Mouse (Mus musculus) MEL-GATA-1-ER (cell line): Measurements from ENCODE around the gene Zfp280d.
"Not testable (repeated sequence)": the region's sequence is repeated elsewhere in the genome, so short reads cannot be mapped to it uniquely, and the experiment has no call there.

Experiments
- DNase-seq: peaks from one replicate; pipeline ENCODE4 v3.0.0-alpha.2; 2012; ENCODE audit warnings: low read depth; ENCODE audit errors: extremely low read depth

Zfp280d gene

GRCm38 (mm10) chr9:72374074-72374473, 99.4 kb downstream of the Zfp280d start:
- DNase-seq, result no peak

GRCm38 (mm10) chr9:72374996-72375395, 100.3 kb downstream of the Zfp280d start:
- no peak for DNase-seq

DNA sequence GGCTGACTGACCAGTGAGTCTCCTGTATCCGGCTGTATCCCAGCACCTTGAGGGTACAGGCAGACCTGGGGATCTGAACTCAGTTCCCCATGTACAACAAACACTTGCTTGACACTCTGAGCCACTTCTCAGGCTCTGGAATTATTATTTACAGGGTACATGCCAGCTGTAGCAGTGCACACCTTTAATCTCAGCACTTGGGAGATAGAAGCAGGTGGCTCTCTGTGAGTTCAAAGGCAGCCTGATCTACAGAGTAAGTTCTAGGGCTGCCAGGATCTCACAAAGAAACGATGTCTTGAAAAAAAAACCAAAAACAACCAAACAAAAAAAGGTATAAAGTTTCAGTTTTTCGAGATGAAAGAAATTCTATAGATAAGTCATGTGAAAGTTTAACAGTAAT, 101.0 kb downstream of the Zfp280d start:
- DNase-seq, result no peak

DNA sequence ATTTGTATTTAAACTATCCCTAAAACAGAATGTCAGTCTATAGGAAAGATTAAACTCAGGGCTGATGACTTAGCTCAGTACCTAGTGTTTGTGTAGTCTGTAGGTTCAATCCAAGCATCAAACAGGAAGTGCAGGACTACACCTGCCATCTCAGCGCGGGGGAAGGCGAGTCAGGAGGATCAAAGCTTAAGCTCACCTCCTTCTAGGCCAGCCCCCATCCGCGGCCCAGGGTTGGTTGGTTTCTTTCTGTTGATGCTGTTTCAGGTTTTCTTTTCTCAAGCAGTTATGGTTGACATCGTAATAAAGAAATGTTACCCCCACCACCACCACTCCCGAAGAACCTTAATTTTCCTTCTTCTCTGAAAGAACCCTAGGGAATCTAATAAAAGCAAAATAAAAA, 111.1 kb downstream of the Zfp280d start:
- no peak for DNase-seq

DNA sequence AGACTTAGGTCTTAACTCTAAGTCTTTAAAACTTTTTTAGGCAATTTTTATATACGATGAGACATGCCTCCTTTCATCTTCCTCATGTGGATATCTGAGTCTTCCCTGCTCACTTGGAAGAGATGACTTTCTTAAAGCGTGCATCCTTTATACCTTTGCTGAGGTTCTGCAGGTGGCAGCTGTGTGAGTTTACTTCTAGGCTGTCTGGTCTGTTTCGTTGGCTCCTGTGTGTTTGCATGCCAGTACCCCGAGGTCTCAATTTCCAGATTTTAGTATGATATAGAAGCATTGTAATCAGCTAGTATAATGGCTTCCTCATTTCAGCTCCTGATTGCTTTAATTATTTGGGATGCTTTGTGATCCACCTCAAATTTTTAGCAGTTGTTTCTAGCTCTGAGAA, 114.3 kb downstream of the Zfp280d start:
- no peak for DNase-seq

DNA sequence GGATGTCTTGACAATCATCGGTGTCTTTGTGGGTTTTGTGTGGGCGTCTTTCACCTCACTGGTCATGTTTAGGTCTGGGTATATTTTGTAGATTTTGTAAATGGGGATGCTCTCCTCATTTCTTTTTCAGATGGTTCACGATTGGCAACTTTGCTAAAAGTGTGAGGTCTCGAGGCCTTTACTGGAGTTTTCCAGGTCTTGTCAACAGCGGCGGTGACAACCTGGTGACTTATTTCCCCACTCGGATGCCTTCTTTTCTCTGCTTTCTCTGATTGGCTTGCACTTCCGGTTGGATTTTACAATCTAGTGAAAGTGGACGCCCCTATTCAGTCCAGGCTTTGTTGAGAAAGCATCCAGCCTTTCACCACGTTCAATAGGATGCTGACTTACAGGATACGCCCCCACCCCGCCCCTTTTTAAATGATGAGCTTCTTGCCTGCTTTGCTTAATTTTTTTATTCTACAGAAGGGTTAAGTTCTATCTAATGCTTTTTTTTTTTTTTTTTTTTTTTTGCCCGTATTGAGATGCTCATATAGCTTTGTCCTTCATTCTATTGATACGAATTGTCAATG, 114.9 kb downstream of the Zfp280d start:
- DNase-seq, result no peak

GRCm38 (mm10) chr9:72390321-72391077, 115.8 kb downstream of the Zfp280d start:
- DNase-seq, result no peak

DNA sequence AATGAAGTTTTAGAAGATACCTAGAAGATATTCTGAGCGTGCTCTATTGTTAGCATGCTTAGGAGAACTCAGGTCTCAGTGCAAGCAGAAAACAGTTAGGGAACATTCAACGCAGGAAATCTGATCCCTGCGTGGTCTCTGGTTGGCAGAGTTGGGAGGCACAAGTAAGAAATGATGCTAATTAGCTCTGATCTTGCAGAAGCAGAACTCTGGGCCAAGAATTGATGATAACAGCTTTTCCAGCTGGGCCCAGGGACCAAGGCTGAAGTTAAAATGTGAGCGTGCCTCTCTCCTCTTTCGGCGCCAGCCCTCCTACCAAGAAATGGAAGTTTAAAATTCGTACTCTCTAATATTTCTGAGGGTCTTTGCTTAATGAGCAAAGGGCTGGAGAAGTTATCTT, 118.0 kb downstream of the Zfp280d start:
- DNase-seq, result no peak

- DNase-seq, result no peak
Measured at GRCm38 (mm10) chr9:72393238-72393637, 118.6 kb downstream of the Zfp280d start.

- no peak for DNase-seq
Measured at GRCm38 (mm10) chr9:72393869-72394341, 119.2 kb downstream of the Zfp280d start.

- no peak for DNase-seq
Measured at GRCm38 (mm10) chr9:72400121-72400520, 125.5 kb downstream of the Zfp280d start.

DNA sequence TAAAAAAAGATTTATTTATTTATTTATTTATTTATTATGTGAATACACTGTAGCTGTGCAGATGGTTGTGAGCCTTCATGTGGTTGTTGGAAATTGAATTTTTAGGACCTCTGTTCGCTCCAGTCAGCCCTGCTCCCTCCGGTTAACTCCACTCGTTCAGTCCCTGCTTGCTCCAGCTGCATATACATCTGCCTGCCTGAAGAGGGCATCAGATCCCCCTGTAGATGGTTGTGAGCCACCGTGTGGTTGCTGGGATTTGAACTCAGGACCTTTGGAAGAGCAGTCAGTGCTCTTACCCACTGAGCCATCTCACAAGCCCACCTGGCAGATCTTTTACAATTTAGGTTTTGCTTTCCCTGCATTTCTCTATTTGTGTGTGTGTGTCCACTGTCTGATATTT, 127.1 kb downstream of the Zfp280d start:
- DNase-seq, result not testable (repeated sequence)

DNA sequence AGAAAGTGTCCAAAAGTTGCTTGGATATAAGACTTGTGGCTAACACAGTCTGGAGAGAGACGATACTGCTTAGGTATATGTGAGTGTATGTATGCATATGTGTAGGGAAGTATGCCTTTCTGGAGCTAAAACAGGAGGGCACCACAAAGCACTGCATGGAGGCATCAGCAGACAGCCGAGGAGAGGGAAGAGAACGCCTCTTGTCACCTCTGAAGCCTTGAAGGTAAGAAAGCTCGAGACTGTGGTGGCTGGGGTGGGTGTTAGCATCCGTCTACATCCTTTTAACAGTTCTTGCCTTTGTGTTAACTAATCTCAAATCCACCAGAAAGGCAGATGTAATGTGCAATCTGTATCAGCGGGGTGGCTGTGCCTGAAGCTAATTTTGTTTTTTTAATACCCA, 128.8 kb downstream of the Zfp280d start:
- DNase-seq, result no peak

- no peak for DNase-seq
Measured at GRCm38 (mm10) chr9:72404446-72404845, 129.8 kb downstream of the Zfp280d start.

DNA sequence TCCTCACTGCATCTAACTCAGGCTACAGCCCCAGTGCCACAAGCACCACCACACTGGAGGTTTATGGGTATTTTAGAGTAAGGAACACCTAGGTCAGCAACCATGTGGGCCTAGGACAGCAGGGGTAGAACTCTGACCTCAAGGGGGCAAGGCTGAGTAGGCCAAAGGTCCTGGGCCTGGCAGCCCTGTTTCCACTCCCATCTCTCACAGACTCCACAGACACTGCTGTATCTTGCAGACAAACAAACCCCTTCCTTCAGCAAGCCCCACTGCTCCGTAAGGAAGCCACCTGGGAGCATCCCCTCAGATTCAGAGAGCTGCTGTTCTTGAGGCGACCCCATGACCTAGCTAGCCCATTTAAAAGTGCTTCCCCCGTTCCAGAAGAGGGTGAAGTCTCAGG, 130.3 kb downstream of the Zfp280d start:
- DNase-seq, result no peak

DNA sequence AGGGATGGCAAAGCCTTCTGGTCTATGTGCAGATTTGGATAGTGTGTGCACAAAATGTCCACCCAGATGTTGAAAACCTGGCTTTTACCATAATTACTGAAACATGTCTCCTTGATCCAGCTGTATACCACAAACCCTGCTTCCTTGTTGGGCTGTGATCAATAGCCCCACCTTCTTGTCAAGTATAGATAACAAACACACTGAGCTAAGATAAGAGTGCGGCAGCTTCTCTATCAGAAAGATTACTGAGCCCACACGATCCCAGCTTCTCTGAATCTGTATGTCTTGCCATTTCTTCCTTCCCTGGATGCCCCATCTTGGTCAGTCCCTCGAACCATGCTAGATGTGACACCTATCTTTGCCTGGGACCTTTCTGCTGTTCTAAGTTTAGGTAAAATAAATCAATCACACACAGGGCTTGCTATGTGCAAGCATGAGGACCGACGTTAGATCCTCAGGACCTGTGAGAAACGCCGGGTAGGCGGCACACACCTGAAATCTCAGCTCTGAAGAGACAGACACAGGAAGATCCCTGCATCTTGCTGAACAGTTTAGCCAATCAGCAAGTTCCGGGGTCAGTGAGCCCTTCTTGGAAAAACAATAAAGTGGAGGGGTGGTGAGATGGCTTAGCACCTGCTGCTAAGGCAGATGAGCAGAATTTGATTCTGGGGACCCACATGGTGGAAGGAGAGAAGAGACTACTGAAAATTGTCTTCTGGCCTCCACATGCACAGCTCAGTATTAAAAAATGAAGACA, 131.4 kb downstream of the Zfp280d start:
- no peak for DNase-seq

GRCm38 (mm10) chr9:72408131-72408586, 133.5 kb downstream of the Zfp280d start:
- peak; percentile 70 for DNase-seq

GRCm38 (mm10) chr9:72409381-72410225, 134.9 kb downstream of the Zfp280d start:
- peak; percentile 77 for DNase-seq

- no peak for DNase-seq
Measured at GRCm38 (mm10) chr9:72411746-72412145, 137.1 kb downstream of the Zfp280d start.
